Mouse (Mus musculus): ENCODE measurements around the gene Fbll1.

The Fbll1 gene

GRCm38 (mm10) chr11:35784002-35784401 is 14.7 kb downstream of the Fbll1 start:
- no peak for DNase-seq (ENCODE audit: inconsistent age in 2 of 2, low spot score in 1 of 2)

DNA sequence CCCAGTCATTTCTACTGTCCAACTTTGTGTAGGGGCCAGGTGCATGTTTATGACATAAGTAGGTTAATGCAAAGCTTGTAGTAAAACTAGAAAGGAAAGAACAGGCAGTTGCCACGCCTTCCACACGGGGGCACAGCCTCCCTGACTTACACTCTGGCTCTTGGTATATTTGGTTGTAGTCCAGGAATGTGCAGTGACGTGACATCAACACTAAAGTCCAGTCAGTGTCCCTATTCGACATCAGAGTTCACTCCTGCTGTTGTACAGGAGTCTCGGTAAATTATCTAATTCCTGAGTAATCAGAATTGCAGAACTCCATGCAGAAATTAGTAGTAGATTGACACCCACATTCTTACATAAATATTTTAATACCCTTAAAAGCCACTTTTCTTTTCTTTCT is 15.6 kb downstream of the Fbll1 start:
- peak in 1 of 2 experiments; percentile 44 for DNase-seq (ENCODE audit: inconsistent age in 2 of 2, low spot score in 1 of 2)

- no peak for DNase-seq (ENCODE audit: inconsistent age in 2 of 2, low spot score in 1 of 2)
These were observed 16.2 kb downstream of the Fbll1 start for GRCm38 (mm10) chr11:35782444-35782843.

DNA sequence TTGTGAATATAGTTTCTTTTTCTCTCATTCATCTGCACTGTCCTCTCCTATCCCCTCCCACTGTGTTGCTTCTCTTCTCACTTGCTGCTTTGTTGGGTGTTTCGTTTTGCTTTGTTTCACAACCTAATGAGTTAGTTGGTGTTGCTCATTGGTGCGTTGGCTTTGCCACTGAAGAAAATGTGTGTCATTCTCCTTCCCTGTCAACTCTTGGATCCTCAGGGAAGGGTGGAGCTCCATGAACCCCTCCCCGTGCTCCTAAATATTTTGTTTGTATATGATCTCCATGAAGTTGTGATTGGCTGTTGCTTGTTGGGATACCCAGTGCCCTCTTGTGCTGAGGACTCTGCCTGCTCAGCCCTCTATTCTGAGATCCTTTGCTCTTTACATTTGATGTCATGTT is 18.3 kb downstream of the Fbll1 start:
- no peak for DNase-seq (ENCODE audit: inconsistent age in 2 of 2, low spot score in 1 of 2)

GRCm38 (mm10) chr11:35776452-35776851 is 22.2 kb downstream of the Fbll1 start:
- DNase-seq (ENCODE audit: inconsistent age in 2 of 2, low spot score in 1 of 2), result peak in 1 of 2 experiments; percentile 33

GRCm38 (mm10) chr11:35775606-35776005 is 23.1 kb downstream of the Fbll1 start:
- DNase-seq (ENCODE audit: inconsistent age in 2 of 2, low spot score in 1 of 2), result peak in 1 of 2 experiments; percentile 54

GRCm38 (mm10) chr11:35770741-35771504 is 27.8 kb downstream of the Fbll1 start:
- peak in 1 of 2 experiments; percentile 45 for DNase-seq (ENCODE audit: inconsistent age in 2 of 2, low spot score in 1 of 2)

- peak in 1 of 2 experiments; percentile 96 for DNase-seq (ENCODE audit: inconsistent age in 2 of 2, low spot score in 1 of 2)
These were observed 28.8 kb downstream of the Fbll1 start for GRCm38 (mm10) chr11:35769746-35770437.

DNA sequence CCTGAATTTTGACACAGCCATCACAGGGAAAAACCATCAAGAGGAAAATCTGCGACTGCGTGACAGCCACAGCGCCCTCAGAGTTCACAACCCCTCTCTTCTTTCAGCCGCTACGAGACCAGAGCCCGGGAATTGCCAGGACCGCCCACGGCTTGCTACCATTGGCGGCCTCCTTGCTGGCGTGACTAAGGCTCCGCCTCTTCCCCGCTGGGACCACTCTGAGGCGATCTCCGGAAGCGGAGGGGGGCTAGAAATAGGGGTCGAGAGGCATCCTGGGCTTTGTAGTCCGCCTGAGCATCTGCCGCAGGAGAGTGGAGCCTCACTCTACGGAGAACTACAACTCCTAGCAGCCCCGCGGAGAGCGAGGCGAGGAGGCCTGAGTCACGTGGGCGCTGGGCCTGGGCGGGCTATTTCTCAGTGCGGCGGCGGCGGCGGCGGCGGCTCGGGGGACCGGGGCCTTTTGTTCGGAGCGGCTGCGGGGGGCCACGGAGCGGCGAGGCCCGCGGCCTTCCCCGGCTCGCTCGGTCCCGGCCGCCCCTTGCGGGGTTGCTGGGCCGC is 29.4 kb downstream of the Fbll1 start, which contains the start of gene Pank3:
Pank3 (plus strand) TSS at position 297 of the 558 bp plus-strand sequence.
- peak; percentile 98 to 99 for DNase-seq (ENCODE audit: inconsistent age in 2 of 2, low spot score in 1 of 2)

DNA sequence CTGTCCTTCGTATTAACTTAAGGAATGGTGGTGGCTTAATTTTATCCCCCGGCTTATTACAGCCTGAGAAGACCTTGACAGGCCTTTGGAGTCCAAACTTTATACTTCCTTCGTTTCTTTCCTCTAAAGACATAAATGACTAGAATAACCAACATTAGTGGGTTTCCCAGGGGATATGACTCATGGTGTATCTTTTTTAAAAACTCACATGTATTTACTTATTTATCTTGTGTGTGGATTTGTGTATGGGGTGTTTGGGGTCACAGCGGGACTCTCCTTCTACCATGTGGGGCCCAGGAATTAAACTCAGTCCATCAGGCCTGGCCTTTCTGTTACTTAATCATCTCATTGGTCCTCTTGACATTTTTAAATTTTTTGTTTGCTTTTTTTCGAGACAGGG is 31.8 kb downstream of the Fbll1 start:
- DNase-seq (ENCODE audit: inconsistent age in 2 of 2, low spot score in 1 of 2), result no peak

GRCm38 (mm10) chr11:35760627-35761003 is 38.1 kb downstream of the Fbll1 start:
- DNase-seq (ENCODE audit: inconsistent age in 2 of 2, low spot score in 1 of 2), result no peak

GRCm38 (mm10) chr11:35760001-35760626 is 38.6 kb downstream of the Fbll1 start:
- no peak for DNase-seq (ENCODE audit: inconsistent age in 2 of 2, low spot score in 1 of 2)

- DNase-seq (ENCODE audit: inconsistent age in 2 of 2, low spot score in 1 of 2), result peak; percentile 57 to 79
These were observed 42.0 kb downstream of the Fbll1 start for GRCm38 (mm10) chr11:35756411-35757303.

GRCm38 (mm10) chr11:35755546-35755945 is 43.1 kb downstream of the Fbll1 start:
- peak; percentile 62 to 81 for DNase-seq (ENCODE audit: inconsistent age in 2 of 2, low spot score in 1 of 2)

DNA sequence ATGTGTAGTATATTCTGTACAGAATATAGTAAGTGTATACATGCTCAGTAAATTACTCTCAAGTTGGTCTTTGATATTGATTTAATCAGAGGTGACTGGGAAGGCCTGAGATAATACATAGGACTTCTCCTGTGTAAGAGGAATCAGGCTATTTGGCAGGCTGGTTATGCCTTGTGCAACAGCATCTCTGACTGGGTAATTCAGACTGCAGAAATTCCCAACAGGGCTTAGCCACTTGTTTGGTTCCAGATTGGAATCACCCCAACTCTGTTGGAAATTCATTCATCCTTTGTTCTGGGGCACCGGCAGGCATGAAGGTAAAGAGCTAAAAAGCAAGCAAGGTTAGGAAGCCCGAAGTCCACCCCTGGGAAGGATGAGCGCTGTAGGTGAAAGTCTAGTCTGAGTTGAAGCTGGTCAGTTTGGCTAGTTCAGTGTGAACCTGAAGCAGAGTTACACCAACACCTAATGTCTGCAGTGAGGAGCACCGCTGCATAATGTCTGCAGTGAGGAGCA is 43.7 kb downstream of the Fbll1 start:
- DNase-seq (ENCODE audit: inconsistent age in 2 of 2, low spot score in 1 of 2), result peak in 1 of 2 experiments; percentile 62

- DNase-seq (ENCODE audit: inconsistent age in 2 of 2, low spot score in 1 of 2), result peak; percentile 57 to 91
These were observed 48.1 kb downstream of the Fbll1 start for GRCm38 (mm10) chr11:35750578-35750977.

All from adrenal gland, adult (tissue).